Mouse (Mus musculus): ENCODE measurements around the gene R3hdm4.
"Not testable (repeated sequence)": the region's sequence is repeated elsewhere in the genome, so short reads cannot be mapped to it uniquely, and the experiment has no call there.

Gene R3hdm4

GRCm38 (mm10) chr10:79897316-79898245 is 23.4 kb downstream of the R3hdm4 start:
- DNase-seq = peak; percentile 52

GRCm38 (mm10) chr10:79896814-79897213 is 24.2 kb downstream of the R3hdm4 start:
- DNase-seq = no peak

GRCm38 (mm10) chr10:79896306-79896705 is 24.7 kb downstream of the R3hdm4 start:
- DNase-seq = peak; percentile 43

GRCm38 (mm10) chr10:79892451-79893118 is 28.4 kb downstream of the R3hdm4 start:
- DNase-seq = peak; percentile 85

- no peak for DNase-seq
Observed at GRCm38 (mm10) chr10:79890670-79891069, 30.3 kb downstream of the R3hdm4 start, which contains the start of gene Cfd. Gene Cfd, plus strand, starts transcription at chr10:79890853.

- DNase-seq = peak; percentile 74
Observed at GRCm38 (mm10) chr10:79889386-79889785, 31.6 kb downstream of the R3hdm4 start.

- DNase-seq = no peak
Observed at GRCm38 (mm10) chr10:79886611-79887010, 34.4 kb downstream of the R3hdm4 start.

- no peak for DNase-seq
Observed at GRCm38 (mm10) chr10:79886054-79886453, 35.0 kb downstream of the R3hdm4 start, which contains the start of gene Elane. Gene Elane, plus strand, starts transcription at chr10:79886247.

- DNase-seq = not testable (repeated sequence)
Observed at GRCm38 (mm10) chr10:79884938-79885337, 36.1 kb downstream of the R3hdm4 start.

- peak; percentile 83 for DNase-seq
Observed at GRCm38 (mm10) chr10:79884446-79884845, 36.6 kb downstream of the R3hdm4 start.

- peak; percentile 90 for DNase-seq
Observed at GRCm38 (mm10) chr10:79883297-79884084, 37.5 kb downstream of the R3hdm4 start.

GRCm38 (mm10) chr10:79881981-79882380 is 39.0 kb downstream of the R3hdm4 start:
- DNase-seq = peak; percentile 63

- DNase-seq = peak; percentile 45
Observed at GRCm38 (mm10) chr10:79880721-79881120, 40.3 kb downstream of the R3hdm4 start.

GRCm38 (mm10) chr10:79879527-79879926 is 41.5 kb downstream of the R3hdm4 start:
- DNase-seq = no peak

GRCm38 (mm10) chr10:79877757-79878156 is 43.3 kb downstream of the R3hdm4 start:
- DNase-seq = peak; percentile 70

- no peak for DNase-seq
Observed at GRCm38 (mm10) chr10:79877174-79877573, 43.8 kb downstream of the R3hdm4 start.

GRCm38 (mm10) chr10:79874290-79874862 is 46.6 kb downstream of the R3hdm4 start, which contains the start of the genes Prtn3 and Plppr3:
Gene Prtn3, plus strand, starts transcription at chr10:79874476.
Gene Plppr3, minus strand, starts transcription at chr10:79874634.
- peak; percentile 68 for DNase-seq

GRCm38 (mm10) chr10:79873715-79874289 is 47.2 kb downstream of the R3hdm4 start:
- DNase-seq = no peak

GRCm38 (mm10) chr10:79873313-79873712 is 47.7 kb downstream of the R3hdm4 start:
- no peak for DNase-seq

GRCm38 (mm10) chr10:79872862-79873261 is 48.1 kb downstream of the R3hdm4 start:
- no peak for DNase-seq

- DNase-seq = no peak
Observed at GRCm38 (mm10) chr10:79871845-79872244, 49.2 kb downstream of the R3hdm4 start.

- DNase-seq = no peak
Observed at GRCm38 (mm10) chr10:79866601-79867000, 54.4 kb downstream of the R3hdm4 start.

Measured in kidney, postnatal 10 days (tissue).